ENCODE assay signal across 8 mouse cellular contexts in the genomic region with DNA sequence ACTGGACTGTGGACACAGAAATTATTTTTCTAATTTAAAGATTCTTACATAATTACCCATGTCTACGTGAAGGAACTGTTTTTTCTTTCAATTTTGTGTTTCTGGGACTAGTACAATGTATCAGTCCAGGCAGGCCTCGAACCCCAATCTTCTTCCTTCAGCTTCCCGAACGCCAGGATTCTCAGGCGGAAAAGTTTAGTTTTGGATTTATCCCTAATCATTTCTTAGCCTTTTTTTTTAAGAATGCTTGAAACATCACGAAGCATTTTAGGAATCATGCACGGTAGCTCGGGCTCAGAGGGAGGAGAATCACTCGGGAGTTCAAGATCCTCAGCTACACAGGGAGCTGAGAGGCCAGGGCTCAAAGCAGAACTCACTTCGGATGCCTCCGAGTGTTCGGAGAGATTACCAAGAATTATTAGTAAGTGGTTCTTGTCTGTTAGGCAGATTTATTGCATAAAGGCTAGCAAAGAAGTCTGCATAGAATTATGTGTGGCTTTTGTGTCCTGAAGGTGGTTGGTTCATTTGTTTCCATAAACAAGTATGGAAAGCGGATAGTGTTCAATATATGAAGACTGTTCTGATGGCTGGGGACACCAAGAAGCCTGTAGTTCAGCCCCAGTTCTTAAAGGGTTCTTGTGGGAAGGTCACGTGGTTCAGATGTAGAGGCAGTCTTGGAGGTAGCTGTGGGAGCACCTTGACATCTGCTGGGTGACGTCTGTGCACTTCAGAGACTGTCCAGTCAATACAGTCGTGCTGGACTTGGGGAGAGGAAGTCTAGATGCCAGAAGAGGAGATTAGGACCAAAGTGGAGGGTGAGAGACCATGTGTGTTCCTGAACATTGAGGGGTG. TPM values are rescaled to one million over a fixed set of nuclear protein-coding genes. Genes with fewer than 3 reads are reported as not detected.
DNase-seq lines count a peak whose midpoint lies in the region; ATAC-seq and TF ChIP-seq lines count a peak whose summit lies in the region.

No protein-coding gene starts in this region.

- intact Hi-C loops in left cerebral cortex, postnatal 14 days (cut with DNase I): no loop called here

- H3K4me1 ChIP-seq in kidney, adult 2 months (ENCODE audit: control insufficient read depth, insufficient read depth, low read length): peaks cover 7% of the 10 kb centered on the region; the same call in 1 of the 2 replicates
- H3K4me1 ChIP-seq in bone marrow, adult 2 months (ENCODE audit: control insufficient read depth, insufficient read depth, low read length): peaks cover 4% of the 10 kb centered on the region; the same call in 1 of the 2 replicates
- H3K4me1 ChIP-seq in hindbrain, embryonic 13.5 days (replicated peaks): peaks cover 7% of the 10 kb centered on the region; the same call in 1 of the 2 replicates
- H3K4me1 ChIP-seq in midbrain, embryonic 15.5 days: 0 out of 2 replicates have a peak, but pooled peaks cover 3% of the 10 kb centered on the region

- H3K27me3 ChIP-seq in kidney, adult 2 months (replicated peaks; ENCODE audit: control insufficient read depth, insufficient read depth, low read length): no peaks in the 10 kb centered on the region
- H3K27me3 ChIP-seq in hindbrain, embryonic 13.5 days: no peaks in the 10 kb centered on the region
- no peaks in the 10 kb centered on the region for H3K27me3 ChIP-seq in midbrain, embryonic 15.5 days (replicated peaks)

- H3K9ac ChIP-seq in hindbrain, embryonic 13.5 days: peak overlapping the region; percentile 58
- peak overlapping the region; percentile 33 for H3K9ac ChIP-seq in midbrain, embryonic 15.5 days

- peak overlapping the region; percentile 33 for H3K4me3 ChIP-seq in kidney, adult 2 months (ENCODE audit: insufficient read depth, low read depth, low read length)
- peak overlapping the region; percentile 84 for H3K4me3 ChIP-seq in bone marrow, adult 2 months (replicated peaks; ENCODE audit: control insufficient read depth, low read depth, low read length)
- H3K4me3 ChIP-seq in hindbrain, embryonic 13.5 days: peak overlapping the region; percentile 40
- H3K4me3 ChIP-seq in midbrain, embryonic 15.5 days: peak overlapping the region; percentile 39

- no peaks in the 10 kb centered on the region for H3K36me3 ChIP-seq in kidney, adult 2 months (ENCODE audit: control insufficient read depth, insufficient read depth, low read length)
- H3K36me3 ChIP-seq in hindbrain, embryonic 13.5 days: no peaks in the 10 kb centered on the region
- no peaks in the 10 kb centered on the region for H3K36me3 ChIP-seq in midbrain, embryonic 15.5 days (replicated peaks)

- no peak; the same call in 1 of the 2 replicates for ATAC-seq in hindbrain, embryonic 13.5 days (ENCODE audit: low FRiP score)
- no peak for ATAC-seq in midbrain, embryonic 15.5 days (replicated peaks)

- no peak for TF ChIP-seq POLR2A in kidney, adult 2 months (IDR thresholded peaks at IDR 0.05; ENCODE audit: low read depth, low read length)
- TF ChIP-seq POLR2A in bone marrow, adult 2 months (IDR thresholded peaks at IDR 0.05; ENCODE audit: borderline replicate concordance, control insufficient read depth, low read depth, low read length): no peak

- peak overlapping the region; percentile 50 for H3K4me2 ChIP-seq in hindbrain, embryonic 13.5 days
- peak overlapping the region; percentile 48 for H3K4me2 ChIP-seq in midbrain, embryonic 15.5 days

- DNase-seq in kidney, adult 2 months: no peak
- DNase-seq in kidney, postnatal 36 days: no peak
- DNase-seq in left cerebral cortex, postnatal 14 days (ENCODE audit: low spot score in 2 of 2): no peak
- DNase-seq in spleen, postnatal 4 days (ENCODE audit: low spot score in 2 of 2): no peak
- no peak for DNase-seq in cerebellum, postnatal 4 days (ENCODE audit: low spot score in 2 of 2)

- no peaks in the 10 kb centered on the region for H3K9me3 ChIP-seq in hindbrain, embryonic 13.5 days
- no peaks in the 10 kb centered on the region for H3K9me3 ChIP-seq in midbrain, embryonic 15.5 days

- peak overlapping the region; percentile 7 for H3K27ac ChIP-seq in kidney, adult 2 months (ENCODE audit: insufficient read depth, low read depth, low read length)
- H3K27ac ChIP-seq in bone marrow, adult 2 months (ENCODE audit: control insufficient read depth, insufficient read depth, low read depth, low read length, poor library complexity): peak overlapping the region; percentile 38
- H3K27ac ChIP-seq in hindbrain, embryonic 13.5 days: peak overlapping the region; percentile 44
- H3K27ac ChIP-seq in midbrain, embryonic 15.5 days: peak overlapping the region; percentile 62; the same call in 1 of the 2 replicates

- TF ChIP-seq CTCF in kidney, adult 2 months (conservative IDR thresholded peaks at IDR 0.05; ENCODE audit: insufficient read depth, insufficient read length, low read depth, low read length): no peak
- TF ChIP-seq CTCF in bone marrow, adult 2 months (IDR thresholded peaks at IDR 0.05; ENCODE audit: control insufficient read depth, insufficient read depth, low read length): no peak

- whole genome bisulfite sequencing in kidney, adult 2 months: 29% methylated on average over 16 of the region's 16 CpGs
- 13% methylated on average over 16 of the region's 16 CpGs for WGBS in bone marrow, adult 2 months
- 47% methylated on average over 16 of the region's 16 CpGs for WGBS in hindbrain, embryonic 13.5 days
- WGBS in midbrain, embryonic 15.5 days: 46% methylated on average over 16 of the region's 16 CpGs

RNA-seq across cellular contexts. Expression of a gene that starts 9.7 kb away (rescaled TPM):
- polyA plus RNA-seq in kidney, adult 2 months (2012; rRNA removed): 9.9 and 12.7 TPM in 2 replicates
- 33.5 and 38.8 TPM in 2 replicates for polyA plus RNA-seq in bone marrow, adult 2 months (2011; ENCODE audit: insufficient read depth, insufficient read length, low replicate concordance, missing spikeins)
- polyA plus RNA-seq in hindbrain, embryonic 13.5 days (2015; fragmentation: Nextera tagmentation; extraction: Ambion mirVana): 18.0 and 18.6 TPM in 2 replicates
- 17.1 and 23.3 TPM in 2 replicates for polyA plus RNA-seq in midbrain, embryonic 15.5 days (2015; fragmentation: Nextera tagmentation; extraction: Ambion mirVana)
- total RNA-seq in left cerebral cortex, postnatal 14 days (2021): 10 to 100 TPM; 15.8 to 18.8 TPM

RNA-seq across cellular contexts. Expression of a gene that starts 11.7 kb away (rescaled TPM):
- polyA plus RNA-seq in kidney, adult 2 months (2012; rRNA removed): 0.06 and 0.08 TPM in 2 replicates
- polyA plus RNA-seq in bone marrow, adult 2 months (2011; ENCODE audit: insufficient read depth, insufficient read length, low replicate concordance, missing spikeins): 5.3 TPM in 1 of 2 replicates, not detected in the other
- 0.65 and 1.5 TPM in 2 replicates for polyA plus RNA-seq in hindbrain, embryonic 13.5 days (2015; fragmentation: Nextera tagmentation; extraction: Ambion mirVana)
- 1.5 TPM in 1 of 2 replicates, not detected in the other for polyA plus RNA-seq in midbrain, embryonic 15.5 days (2015; fragmentation: Nextera tagmentation; extraction: Ambion mirVana)
- not detected for total RNA-seq in left cerebral cortex, postnatal 14 days (2021)

RNA-seq across cellular contexts. Expression of a gene that starts 43.6 kb away (rescaled TPM):
- 63.2 and 90.6 TPM in 2 replicates for polyA plus RNA-seq in kidney, adult 2 months (2012; rRNA removed)
- polyA plus RNA-seq in bone marrow, adult 2 months (2011; ENCODE audit: insufficient read depth, insufficient read length, low replicate concordance, missing spikeins): 18.0 and 30.8 TPM in 2 replicates
- polyA plus RNA-seq in hindbrain, embryonic 13.5 days (2015; fragmentation: Nextera tagmentation; extraction: Ambion mirVana): 11.8 and 12.3 TPM in 2 replicates
- 11.6 and 13.6 TPM in 2 replicates for polyA plus RNA-seq in midbrain, embryonic 15.5 days (2015; fragmentation: Nextera tagmentation; extraction: Ambion mirVana)
- total RNA-seq in left cerebral cortex, postnatal 14 days (2021): 10 to 100 TPM in 1 of 2 experiments, 1 to 10 TPM in 1; 9.6 to 12.0 TPM

Comparison
In these comparisons a context has a peak if more than half of its experiments do, and no peak if none do; other contexts are left out.
1. H3K27ac ChIP-seq: peak in every context shown above with its lines; median percentile 62 in midbrain, embryonic 15.5 days; 44 in hindbrain, embryonic 13.5 days; 38 in bone marrow, adult 2 months; 7 in kidney, adult 2 months.
2. H3K4me3 ChIP-seq: peak in every context shown above with its lines; median percentile 84 in bone marrow, adult 2 months; 40 in hindbrain, embryonic 13.5 days; 39 in midbrain, embryonic 15.5 days; 33 in kidney, adult 2 months.